Mouse (Mus musculus): ENCODE measurements at regions not wholly inside any gene's neighbourhood (a gene's known extent, or its start where the extent isn't known, plus 50 kb on each side); places are given as distances from the start of the nearest gene placed in this dataset.

DNA sequence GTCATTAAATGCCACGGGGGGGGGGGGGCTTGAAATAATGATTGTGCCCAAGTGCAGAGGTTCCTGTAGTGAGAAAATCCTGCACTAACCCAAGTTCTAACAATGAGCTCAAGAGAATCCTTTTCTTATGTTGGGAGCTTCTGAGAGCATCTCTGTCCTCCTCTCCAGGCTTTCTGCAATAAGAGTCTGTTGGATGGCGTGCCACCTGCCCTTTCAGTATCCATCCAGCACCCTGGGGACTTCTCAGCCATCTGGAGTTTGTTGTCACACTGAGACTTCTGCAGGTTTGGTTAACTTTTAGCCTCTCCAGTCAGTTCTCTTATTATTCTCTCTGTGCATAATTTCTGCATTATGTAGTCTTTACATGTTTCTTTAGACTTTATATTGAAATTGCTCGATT is 530.1 kb downstream of the Plod2 start:
- WGBS = 64% methylated on average over 3 of the region's 3 CpGs
- no peak overlapping the region for H3K9ac ChIP-seq (ENCODE audit: low read length)

DNA sequence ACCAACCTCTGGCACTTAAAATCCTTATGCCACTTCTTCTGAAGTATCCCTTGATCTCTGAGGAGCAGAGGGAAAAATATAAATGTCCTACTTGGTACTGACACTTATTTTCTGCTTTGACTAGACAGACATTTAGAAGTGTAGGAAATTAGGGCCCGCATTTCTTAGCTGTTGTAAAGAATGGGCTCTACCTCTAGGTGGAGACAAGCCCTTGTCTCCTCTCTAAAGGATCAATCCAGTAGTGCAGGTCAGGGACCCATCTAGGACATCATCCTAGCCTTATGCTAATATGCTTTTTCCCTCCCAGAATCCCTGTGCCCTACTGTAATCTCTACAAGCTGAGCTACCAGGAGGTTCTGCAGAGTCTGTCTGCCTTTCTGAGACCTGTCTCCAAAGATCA is 541.1 kb downstream of the Plod2 start:
- Histone ChIP-seq H3K9me3 (ENCODE audit: control insufficient read depth, low read length) (no peaks in the 10 kb centered on the region), H3K27ac (replicated peaks) (no peak overlapping the region), H3K4me1 (replicated peaks; ENCODE audit: control insufficient read depth, insufficient read depth) (no peaks in the 10 kb centered on the region), H3K27me3 (ENCODE audit: control insufficient read depth, insufficient read depth, low read length) (no peaks in the 10 kb centered on the region), H3K9ac (ENCODE audit: low read length) (no peak overlapping the region), H3K4me2 (replicated peaks; ENCODE audit: low read depth) (no peak overlapping the region), H3K36me3 (ENCODE audit: control insufficient read depth, insufficient read depth, low read length) (no peaks in the 10 kb centered on the region), H3K4me3 (ENCODE audit: low read depth, low read length) (no peak overlapping the region)
- TF ChIP-seq EP300 (optimal IDR thresholded peaks at IDR 0.05) = no peak
- peak; percentile 56 for TF ChIP-seq CTCF (IDR thresholded peaks at IDR 0.05; ENCODE audit: low read depth)
- DNase-seq (ENCODE audit: low spot score) (no peak), ATAC-seq (ENCODE audit: low FRiP score, low TSS enrichment) (no peak)
- 79% methylated on average over 1 of the region's 1 CpGs for WGBS

More for the DNA sequence above, 530.1 kb downstream of the Plod2 start:
- Histone ChIP-seq H3K9me3 (ENCODE audit: control insufficient read depth, low read length) (no peaks in the 10 kb centered on the region), H3K4me1 (replicated peaks; ENCODE audit: control insufficient read depth, insufficient read depth) (no peaks in the 10 kb centered on the region), H3K4me2 (replicated peaks; ENCODE audit: low read depth) (no peak overlapping the region), H3K27me3 (ENCODE audit: control insufficient read depth, insufficient read depth, low read length) (no peaks in the 10 kb centered on the region), H3K27ac (replicated peaks) (no peak overlapping the region), H3K4me3 (ENCODE audit: low read depth, low read length) (no peak overlapping the region), H3K36me3 (ENCODE audit: control insufficient read depth, insufficient read depth, low read length) (no peaks in the 10 kb centered on the region)
- ATAC-seq (ENCODE audit: low FRiP score, low TSS enrichment) (no peak), DNase-seq (ENCODE audit: low spot score) (no peak)
- TF ChIP-seq EP300 (optimal IDR thresholded peaks at IDR 0.05) = no peak
- TF ChIP-seq CTCF (IDR thresholded peaks at IDR 0.05; ENCODE audit: low read depth) = no peak

DNA sequence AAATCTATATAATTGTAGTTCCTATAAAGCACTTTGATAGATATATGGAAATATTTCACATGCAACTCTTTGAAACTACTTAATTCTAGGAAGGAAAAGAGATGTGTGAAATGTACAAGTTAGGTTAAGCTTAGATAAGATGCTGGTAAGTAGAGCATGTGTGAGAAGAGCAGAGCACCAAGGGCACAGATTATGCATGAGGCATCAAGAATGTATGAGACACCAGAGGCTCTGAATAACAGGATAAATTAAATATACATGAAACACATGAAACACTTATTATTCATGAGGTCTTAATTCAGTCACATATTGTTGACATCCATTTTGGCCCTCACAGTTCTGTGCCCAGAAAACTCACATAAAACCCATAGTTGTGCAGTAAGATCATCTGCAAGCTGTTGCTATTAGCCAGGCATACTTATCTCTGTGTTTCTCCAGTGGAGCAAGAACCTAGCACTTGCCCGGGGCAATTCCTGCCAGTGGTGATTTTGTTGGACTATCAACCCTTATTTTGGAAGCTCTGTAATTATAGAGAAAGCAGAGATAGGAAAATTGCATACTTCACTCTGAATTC is 556.1 kb downstream of the Plod2 start:
- no peaks in the 10 kb centered on the region for H3K27me3 ChIP-seq (ENCODE audit: control insufficient read depth, insufficient read depth, low read length)
- H3K9ac ChIP-seq (ENCODE audit: low read length) = no peak overlapping the region
- WGBS = 75% methylated on average over 1 of the region's 1 CpGs
- H3K4me1 ChIP-seq (replicated peaks; ENCODE audit: control insufficient read depth, insufficient read depth) = no peaks in the 10 kb centered on the region
- H3K4me2 ChIP-seq (replicated peaks; ENCODE audit: low read depth) = no peak overlapping the region
- no peak overlapping the region for H3K4me3 ChIP-seq (ENCODE audit: low read depth, low read length)
- DNase-seq (ENCODE audit: low spot score) (no peak), ATAC-seq (ENCODE audit: low FRiP score, low TSS enrichment) (no peak)
- H3K36me3 ChIP-seq (ENCODE audit: control insufficient read depth, insufficient read depth, low read length) = no peaks in the 10 kb centered on the region
- no peak overlapping the region for H3K27ac ChIP-seq (replicated peaks)
- TF ChIP-seq EP300 (optimal IDR thresholded peaks at IDR 0.05) (no peak), CTCF (IDR thresholded peaks at IDR 0.05; ENCODE audit: low read depth) (no peak)
- H3K9me3 ChIP-seq (ENCODE audit: control insufficient read depth, low read length) = no peaks in the 10 kb centered on the region

DNA sequence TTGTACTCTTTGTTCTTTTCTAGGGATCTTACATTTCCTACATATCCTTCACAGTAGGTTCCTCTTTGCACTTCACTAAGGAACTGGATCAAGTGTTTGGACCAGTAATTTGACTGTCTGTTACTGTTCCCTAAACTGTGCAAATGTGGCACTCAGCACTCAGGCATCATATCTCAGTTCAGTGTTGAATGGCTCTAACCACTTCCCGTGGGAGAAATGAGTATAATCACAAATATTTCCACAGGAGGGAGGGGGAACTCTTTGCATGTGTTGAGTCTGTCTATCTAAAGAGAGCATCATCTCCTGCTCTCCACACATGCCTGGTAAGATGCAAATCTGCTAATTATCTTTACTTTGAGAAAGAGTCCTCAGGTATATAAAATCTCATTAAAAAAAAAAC is 588.5 kb downstream of the Plod2 start:
- DNase-seq (ENCODE audit: low spot score) (no peak), ATAC-seq (ENCODE audit: low FRiP score, low TSS enrichment) (no peak)
- TF ChIP-seq EP300 (optimal IDR thresholded peaks at IDR 0.05) = no peak
- TF ChIP-seq CTCF (IDR thresholded peaks at IDR 0.05; ENCODE audit: low read depth) = no peak
- no peaks in the 10 kb centered on the region for H3K4me1 ChIP-seq (replicated peaks; ENCODE audit: control insufficient read depth, insufficient read depth)
- H3K27ac ChIP-seq (replicated peaks) = no peak overlapping the region
- H3K9me3 ChIP-seq (ENCODE audit: control insufficient read depth, low read length) = no peaks in the 10 kb centered on the region
- H3K9ac ChIP-seq (ENCODE audit: low read length) = no peak overlapping the region
- WGBS = 63% methylated on average over 1 of the region's 1 CpGs
- H3K4me2 ChIP-seq (replicated peaks; ENCODE audit: low read depth) = no peak overlapping the region
- H3K4me3 ChIP-seq (ENCODE audit: low read depth, low read length) = no peak overlapping the region
- no peaks in the 10 kb centered on the region for H3K36me3 ChIP-seq (ENCODE audit: control insufficient read depth, insufficient read depth, low read length)
- no peaks in the 10 kb centered on the region for H3K27me3 ChIP-seq (ENCODE audit: control insufficient read depth, insufficient read depth, low read length)

DNA sequence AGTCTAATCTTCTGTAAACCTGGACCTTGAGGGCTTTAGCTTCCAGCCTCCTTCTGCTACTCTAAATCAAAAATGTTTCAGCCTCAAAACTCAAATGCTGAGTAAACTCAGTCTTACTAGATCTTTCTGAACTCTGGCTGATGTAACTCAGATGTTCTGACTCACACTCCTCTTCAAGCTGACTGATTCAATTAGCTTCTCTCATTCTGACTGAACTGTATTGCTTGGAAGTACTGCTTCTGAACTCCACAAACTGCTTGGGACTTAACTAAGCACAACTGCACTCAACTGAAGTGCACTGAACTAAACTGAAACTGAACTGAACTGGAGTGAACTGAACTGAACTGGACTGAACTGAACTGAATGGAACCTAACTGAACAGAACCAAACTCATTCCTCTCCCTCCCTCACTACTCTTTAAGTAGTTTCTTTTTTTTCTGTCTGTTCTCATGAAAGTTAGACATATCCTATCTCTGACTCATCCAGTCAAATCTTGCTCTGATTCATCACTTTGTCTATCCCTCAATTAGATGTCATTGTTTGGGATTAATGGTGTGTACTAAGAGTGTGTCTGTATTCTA is 589.7 kb downstream of the Plod2 start:
- no peak for TF ChIP-seq CTCF (IDR thresholded peaks at IDR 0.05; ENCODE audit: low read depth)
- no peak for TF ChIP-seq EP300 (optimal IDR thresholded peaks at IDR 0.05)

DNA sequence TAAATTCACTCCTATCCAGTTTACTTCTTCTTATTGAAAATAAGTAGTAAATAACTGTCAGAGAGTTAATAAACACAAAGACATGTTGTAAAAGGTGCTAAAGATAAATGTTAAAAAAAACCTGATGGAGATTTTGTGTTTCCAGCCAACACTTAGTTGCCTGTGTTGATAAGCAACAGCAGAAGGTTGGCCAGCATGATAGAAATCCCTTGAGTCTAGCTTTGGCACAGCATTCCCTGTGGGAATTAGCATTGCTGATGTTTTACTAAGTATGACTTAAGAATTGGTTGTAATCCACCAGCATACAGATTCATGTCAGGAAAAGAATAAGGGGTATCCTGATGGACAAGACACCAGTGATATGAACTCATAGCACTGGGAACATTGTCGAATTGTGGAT is 594.3 kb downstream of the Plod2 start:
- Histone ChIP-seq H3K4me2 (replicated peaks; ENCODE audit: low read depth) (no peak overlapping the region), H3K27ac (replicated peaks) (no peak overlapping the region), H3K27me3 (ENCODE audit: control insufficient read depth, insufficient read depth, low read length) (no peaks in the 10 kb centered on the region), H3K9me3 (ENCODE audit: control insufficient read depth, low read length) (no peaks in the 10 kb centered on the region), H3K4me1 (replicated peaks; ENCODE audit: control insufficient read depth, insufficient read depth) (no peaks in the 10 kb centered on the region), H3K9ac (ENCODE audit: low read length) (no peak overlapping the region), H3K4me3 (ENCODE audit: low read depth, low read length) (no peak overlapping the region), H3K36me3 (ENCODE audit: control insufficient read depth, insufficient read depth, low read length) (no peaks in the 10 kb centered on the region)
- TF ChIP-seq CTCF (IDR thresholded peaks at IDR 0.05; ENCODE audit: low read depth) (no peak), EP300 (optimal IDR thresholded peaks at IDR 0.05) (no peak)
- DNase-seq (ENCODE audit: low spot score) = no peak
- WGBS = 83% methylated on average over 1 of the region's 1 CpGs
- ATAC-seq (ENCODE audit: low FRiP score, low TSS enrichment) = no peak

More for the DNA sequence above, 589.7 kb downstream of the Plod2 start:
- Histone ChIP-seq H3K27me3 (ENCODE audit: control insufficient read depth, insufficient read depth, low read length) (no peaks in the 10 kb centered on the region), H3K9ac (ENCODE audit: low read length) (no peak overlapping the region), H3K36me3 (ENCODE audit: control insufficient read depth, insufficient read depth, low read length) (no peaks in the 10 kb centered on the region), H3K27ac (replicated peaks) (no peak overlapping the region), H3K4me1 (replicated peaks; ENCODE audit: control insufficient read depth, insufficient read depth) (no peaks in the 10 kb centered on the region), H3K4me3 (ENCODE audit: low read depth, low read length) (no peak overlapping the region), H3K4me2 (replicated peaks; ENCODE audit: low read depth) (no peak overlapping the region), H3K9me3 (ENCODE audit: control insufficient read depth, low read length) (no peaks in the 10 kb centered on the region)
- no peak for ATAC-seq (ENCODE audit: low FRiP score, low TSS enrichment)
- no peak for DNase-seq (ENCODE audit: low spot score)
